Mouse (Mus musculus): ENCODE results near the gene Snx21. TPM values are rescaled to one million over a fixed set of nuclear protein-coding genes. Genes with fewer than 3 reads are reported as not detected.

The Snx21 gene
- total and polyA plus RNA-seq, 3 experiments, result 3.8 to 7.7 TPM; not detected in 1

GRCm38 (mm10) chr2:164776801-164777200 is 8.8 kb upstream of the Snx21 start:
- Histone ChIP-seq H3K27ac (ENCODE audit: control insufficient read depth, low read depth, low read length) (no peak overlapping the region), H3K36me3 (ENCODE audit: control insufficient read depth in 1 of 2, insufficient read depth in 2 of 2, low read length in 2 of 2) (peaks cover 0 to 15% of the 10 kb centered on the region in 2 experiments; a peak in 2 of 4 replicates), H3K79me2 (ENCODE audit: control insufficient read depth, insufficient read depth, low read length, poor library complexity) (peaks cover 2% of the 10 kb centered on the region; the same call in 1 of the 2 replicates), H3K9me3 (replicated peaks; ENCODE audit: insufficient read depth, low read length) (no peaks in the 10 kb centered on the region), H3K4me3 (ENCODE audit: control insufficient read depth in 1 of 2, insufficient read depth in 1 of 2, low read depth in 2 of 2, low read length in 2 of 2) (no peak overlapping the region), H3K9ac (ENCODE audit: control insufficient read depth, low read depth, low read length, poor library complexity, severe bottlenecking) (no peak overlapping the region), H3K27me3 (ENCODE audit: control insufficient read depth in 1 of 2, insufficient read depth in 2 of 2, low read length in 2 of 2) (no peaks in the 10 kb centered on the region), H3K4me1 (ENCODE audit: control insufficient read depth in 1 of 2, insufficient read depth in 2 of 2, low read length in 2 of 2) (peaks cover 0 to 17% of the 10 kb centered on the region in 2 experiments; a peak in 3 of 4 replicates)
- DNase-seq (ENCODE audit: low read depth, low spot score), result no peak
- TF ChIP-seq ELF1 (IDR thresholded peaks at IDR 0.05; ENCODE audit: low read depth, low read length) (no peak), TAL1 (IDR thresholded peaks at IDR 0.05; ENCODE audit: low read length) (no peak), NELFE (IDR thresholded peaks at IDR 0.05; ENCODE audit: low read depth, low read length) (no peak), E2F4 (IDR thresholded peaks at IDR 0.05; ENCODE audit: borderline replicate concordance, low read depth, low read length) (no peak), NRF1 (IDR thresholded peaks at IDR 0.05; ENCODE audit: insufficient read depth, low read depth, low read length, poor library complexity, severe bottlenecking) (no peak), ZMIZ1 (IDR thresholded peaks at IDR 0.05; ENCODE audit: low read depth, low read length) (no peak), CTCF (IDR thresholded peaks at IDR 0.05 in 2 of 3, conservative IDR thresholded peaks at IDR 0.05 in 1 of 3; ENCODE audit: control insufficient read depth in 1 of 3, insufficient read depth in 1 of 3, low read depth in 2 of 3, low read length in 3 of 3, poor library complexity in 1 of 3, severe bottlenecking in 1 of 3) (no peak), KAT2A (conservative IDR thresholded peaks at IDR 0.05; ENCODE audit: low read depth, low read length) (no peak), TCF12 (IDR thresholded peaks at IDR 0.05; ENCODE audit: low read depth, low read length) (no peak), GABPA (IDR thresholded peaks at IDR 0.05; ENCODE audit: low read depth, low read length) (no peak), POLR2A (IDR thresholded peaks at IDR 0.05; ENCODE audit: control insufficient read depth in 1 of 2, insufficient read depth in 1 of 2, low read depth in 1 of 2, low read length in 2 of 2, poor library complexity in 1 of 2) (no peak), MXI1 (IDR thresholded peaks at IDR 0.05; ENCODE audit: low read depth, low read length) (no peak), TBP (IDR thresholded peaks at IDR 0.05; ENCODE audit: low read depth, low read length) (no peak), EP300 (IDR thresholded peaks at IDR 0.05; ENCODE audit: low read depth in 1 of 2, low read length in 2 of 2) (no peak), POLR2AphosphoS5 (IDR thresholded peaks at IDR 0.05; ENCODE audit: borderline replicate concordance, low read depth, low read length) (no peak), MAFK (IDR thresholded peaks at IDR 0.05; ENCODE audit: borderline replicate concordance, low read depth, low read length) (no peak)

GRCm38 (mm10) chr2:164777246-164778014 is 8.2 kb upstream of the Snx21 start:
- no peaks in the 10 kb centered on the region for H3K27me3 ChIP-seq (ENCODE audit: control insufficient read depth in 1 of 2, insufficient read depth in 2 of 2, low read length in 2 of 2)
- H3K4me3 ChIP-seq (ENCODE audit: control insufficient read depth in 1 of 2, insufficient read depth in 1 of 2, low read depth in 2 of 2, low read length in 2 of 2), result no peak overlapping the region
- no peaks in the 10 kb centered on the region for H3K79me2 ChIP-seq (ENCODE audit: control insufficient read depth, insufficient read depth, low read length, poor library complexity)
- no peak overlapping the region for H3K9ac ChIP-seq (ENCODE audit: control insufficient read depth, low read depth, low read length, poor library complexity, severe bottlenecking)
- peaks cover 0 to 11% of the 10 kb centered on the region in 2 experiments; a peak in 3 of 4 replicates for H3K4me1 ChIP-seq (ENCODE audit: control insufficient read depth in 1 of 2, insufficient read depth in 2 of 2, low read length in 2 of 2)
- no peak overlapping the region for H3K27ac ChIP-seq (ENCODE audit: control insufficient read depth, low read depth, low read length)
- no peak for DNase-seq (ENCODE audit: low read depth, low spot score)
- H3K36me3 ChIP-seq (ENCODE audit: control insufficient read depth in 1 of 2, insufficient read depth in 2 of 2, low read length in 2 of 2), result peaks cover 0 to 10% of the 10 kb centered on the region in 2 experiments; a peak in 2 of 4 replicates
- no peaks in the 10 kb centered on the region for H3K9me3 ChIP-seq (replicated peaks; ENCODE audit: insufficient read depth, low read length)
- TF ChIP-seq MAZ (IDR thresholded peaks at IDR 0.05; ENCODE audit: low read depth, low read length), result no peak
- no peak for TF ChIP-seq JUND (IDR thresholded peaks at IDR 0.05; ENCODE audit: low read depth, low read length)
- TF ChIP-seq CHD1 (IDR thresholded peaks at IDR 0.05; ENCODE audit: low read depth, low read length), result no peak
- no peak for TF ChIP-seq UBTF (IDR thresholded peaks at IDR 0.05; ENCODE audit: borderline replicate concordance, insufficient read depth, low read depth, low read length)
- TF ChIP-seq USF2 (IDR thresholded peaks at IDR 0.05; ENCODE audit: borderline replicate concordance in 1 of 2, insufficient read depth in 1 of 2, low read depth in 1 of 2, low read length in 2 of 2), result no peak
- no peak for TF ChIP-seq MEF2A (IDR thresholded peaks at IDR 0.05; ENCODE audit: extremely low read depth, insufficient replicate concordance, low read depth, low read length, poor library complexity, severe bottlenecking)
- no peak for TF ChIP-seq CHD2 (IDR thresholded peaks at IDR 0.05; ENCODE audit: low read length)
- TF ChIP-seq BHLHE40 (IDR thresholded peaks at IDR 0.05; ENCODE audit: borderline replicate concordance, low read depth, low read length), result no peak
- TF ChIP-seq CTCF (IDR thresholded peaks at IDR 0.05 in 2 of 3, conservative IDR thresholded peaks at IDR 0.05 in 1 of 3; ENCODE audit: control insufficient read depth in 1 of 3, insufficient read depth in 1 of 3, low read depth in 2 of 3, low read length in 3 of 3, poor library complexity in 1 of 3, severe bottlenecking in 1 of 3), result no peak
- no peak for TF ChIP-seq EP300 (IDR thresholded peaks at IDR 0.05; ENCODE audit: low read depth in 1 of 2, low read length in 2 of 2)
- TF ChIP-seq ZNF384 (IDR thresholded peaks at IDR 0.05; ENCODE audit: low read depth, low read length), result no peak
- no peak for TF ChIP-seq TAL1 (IDR thresholded peaks at IDR 0.05; ENCODE audit: low read length)
- no peak for TF ChIP-seq ZMIZ1 (IDR thresholded peaks at IDR 0.05; ENCODE audit: low read depth, low read length)
- TF ChIP-seq MAFK (IDR thresholded peaks at IDR 0.05; ENCODE audit: borderline replicate concordance, low read depth, low read length), result no peak
- TF ChIP-seq GABPA (IDR thresholded peaks at IDR 0.05; ENCODE audit: low read depth, low read length), result no peak
- no peak for TF ChIP-seq RCOR1 (IDR thresholded peaks at IDR 0.05; ENCODE audit: low read depth, low read length)
- no peak for TF ChIP-seq POLR2AphosphoS5 (IDR thresholded peaks at IDR 0.05; ENCODE audit: borderline replicate concordance, low read depth, low read length)
- no peak for TF ChIP-seq USF1 (IDR thresholded peaks at IDR 0.05; ENCODE audit: low read depth, low read length)
